Mouse (Mus musculus): ENCODE measurements around the gene Amot. TPM values are rescaled to one million over a fixed set of nuclear protein-coding genes. Genes with fewer than 3 reads are reported as not detected.

Amot gene
- polyA plus RNA-seq, 1 experiment from 2014 or later, result 24.9 TPM

GRCm38 (mm10) chrX:145424026-145424425, 81.0 kb downstream of the Amot start:
- no peaks in the 10 kb centered on the region for H3K4me1 ChIP-seq
- H3K9ac ChIP-seq, result no peak overlapping the region
- no peaks in the 10 kb centered on the region for H3K36me3 ChIP-seq
- no peaks in the 10 kb centered on the region for H3K9me3 ChIP-seq (replicated peaks)
- 57% methylated on average over 2 of the region's 2 CpGs for WGBS
- peaks cover 4% of the 10 kb centered on the region; the same call in 1 of the 2 replicates for H3K27me3 ChIP-seq
- H3K4me2 ChIP-seq, result no peak overlapping the region
- H3K27ac ChIP-seq, result no peak overlapping the region
- H3K4me3 ChIP-seq (replicated peaks), result no peak overlapping the region
- no peak for ATAC-seq (replicated peaks; ENCODE audit: low FRiP score)

GRCm38 (mm10) chrX:145414319-145414718, 90.7 kb downstream of the Amot start:
- Histone ChIP-seq H3K36me3 (no peaks in the 10 kb centered on the region), H3K27me3 (peaks cover 13% of the 10 kb centered on the region; the same call in 1 of the 2 replicates), H3K27ac (no peak overlapping the region), H3K4me2 (no peak overlapping the region), H3K9ac (no peak overlapping the region), H3K4me3 (replicated peaks) (no peak overlapping the region), H3K4me1 (no peaks in the 10 kb centered on the region), H3K9me3 (replicated peaks) (no peaks in the 10 kb centered on the region)
- WGBS, result 76% methylated on average over 1 of the region's 1 CpGs
- no peak for ATAC-seq (replicated peaks; ENCODE audit: low FRiP score)

- WGBS, result 40% methylated on average over 6 of the region's 6 CpGs
- Histone ChIP-seq H3K9ac (no peak overlapping the region), H3K4me3 (replicated peaks) (no peak overlapping the region), H3K27me3 (peaks cover 10% of the 10 kb centered on the region; the same call in 1 of the 2 replicates), H3K4me2 (no peak overlapping the region), H3K4me1 (no peaks in the 10 kb centered on the region), H3K27ac (no peak overlapping the region), H3K9me3 (replicated peaks) (no peaks in the 10 kb centered on the region), H3K36me3 (no peaks in the 10 kb centered on the region)
- ATAC-seq (replicated peaks; ENCODE audit: low FRiP score), result no peak
These were observed 93.6 kb downstream of the Amot start for GRCm38 (mm10) chrX:145411425-145411824.

- WGBS, result 79% methylated on average over 4 of the region's 4 CpGs
- H3K4me3 ChIP-seq (replicated peaks), result no peak overlapping the region
- no peak for ATAC-seq (replicated peaks; ENCODE audit: low FRiP score)
These were observed 98.9 kb downstream of the Amot start for GRCm38 (mm10) chrX:145406052-145406451.

GRCm38 (mm10) chrX:145401926-145402325, 103.1 kb downstream of the Amot start:
- Histone ChIP-seq H3K9ac (no peak overlapping the region), H3K4me1 (no peaks in the 10 kb centered on the region)
- ATAC-seq (replicated peaks; ENCODE audit: low FRiP score), result no peak

More at GRCm38 (mm10) chrX:145406052-145406451, 98.9 kb downstream of the Amot start:
- no peak overlapping the region for H3K4me2 ChIP-seq
- no peaks in the 10 kb centered on the region for H3K36me3 ChIP-seq
- H3K27me3 ChIP-seq, result 0 out of 2 replicates have a peak, but pooled peaks cover 8% of the 10 kb centered on the region
- H3K9ac ChIP-seq, result no peak overlapping the region
- H3K9me3 ChIP-seq (replicated peaks), result no peaks in the 10 kb centered on the region
- H3K27ac ChIP-seq, result no peak overlapping the region
- H3K4me1 ChIP-seq, result no peaks in the 10 kb centered on the region

GRCm38 (mm10) chrX:145399236-145399635, 105.7 kb downstream of the Amot start:
- no peaks in the 10 kb centered on the region for H3K4me1 ChIP-seq
- no peak for ATAC-seq (replicated peaks; ENCODE audit: low FRiP score)
- 0 out of 2 replicates have a peak, but pooled peaks cover 3% of the 10 kb centered on the region for H3K27me3 ChIP-seq
- H3K4me3 ChIP-seq (replicated peaks), result no peak overlapping the region
- no peaks in the 10 kb centered on the region for H3K9me3 ChIP-seq (replicated peaks)
- no peak overlapping the region for H3K27ac ChIP-seq
- H3K36me3 ChIP-seq, result no peaks in the 10 kb centered on the region
- H3K4me2 ChIP-seq, result no peak overlapping the region
- 10% methylated on average over 1 of the region's 1 CpGs for WGBS
- H3K9ac ChIP-seq, result no peak overlapping the region

More at GRCm38 (mm10) chrX:145401926-145402325, 103.1 kb downstream of the Amot start:
- H3K9me3 ChIP-seq (replicated peaks), result no peaks in the 10 kb centered on the region
- H3K27ac ChIP-seq, result no peak overlapping the region
- no peaks in the 10 kb centered on the region for H3K36me3 ChIP-seq
- H3K4me3 ChIP-seq (replicated peaks), result no peak overlapping the region
- 63% methylated on average over 3 of the region's 3 CpGs for WGBS
- no peak overlapping the region for H3K4me2 ChIP-seq
- 0 out of 2 replicates have a peak, but pooled peaks cover 3% of the 10 kb centered on the region for H3K27me3 ChIP-seq

Other genes with a start within 250 kb of the Amot start
- gene Lhfpl1, start 156.1 kb downstream of the Amot start, polyA plus RNA-seq (2015; fragmentation: Nextera tagmentation; extraction: Ambion mirVana), result 1.2 and 1.5 TPM in 2 replicates